Mouse (Mus musculus): Measurements from ENCODE around the gene Rasa1. TPM values are rescaled to one million over a fixed set of nuclear protein-coding genes. Genes with fewer than 3 reads are reported as not detected.
A peak's percentile ranks its signal among the peaks of the same experiment; 100 is the strongest.

The Rasa1 gene
- polyA plus RNA-seq, 1 experiment from 2014 or later: 77.1 TPM

GRCm38 (mm10) chr13:85238760-85239159 lies 50.2 kb downstream of the Rasa1 start:
- Histone ChIP-seq H3K4me1 (replicated peaks) (no peaks in the 10 kb centered on the region), H3K4me3 (replicated peaks) (no peak overlapping the region), H3K9me3 (no peaks in the 10 kb centered on the region), H3K27me3 (no peaks in the 10 kb centered on the region), H3K36me3 (peaks cover 20% of the 10 kb centered on the region), H3K9ac (replicated peaks) (no peak overlapping the region), H3K4me2 (replicated peaks) (no peak overlapping the region), H3K27ac (no peak overlapping the region)
- ATAC-seq: no peak
- 93% methylated on average over 7 of the region's 7 CpGs for WGBS

GRCm38 (mm10) chr13:85218656-85219055 lies 70.3 kb downstream of the Rasa1 start:
- no peak for ATAC-seq
- H3K4me1 ChIP-seq (replicated peaks): no peaks in the 10 kb centered on the region
- H3K9ac ChIP-seq (replicated peaks): no peak overlapping the region
- H3K27ac ChIP-seq: no peak overlapping the region
- H3K36me3 ChIP-seq: peaks cover 34% of the 10 kb centered on the region
- H3K4me3 ChIP-seq (replicated peaks): no peak overlapping the region
- no peaks in the 10 kb centered on the region for H3K27me3 ChIP-seq
- no peaks in the 10 kb centered on the region for H3K9me3 ChIP-seq
- no peak overlapping the region for H3K4me2 ChIP-seq (replicated peaks)
- 81% methylated on average over 4 of the region's 4 CpGs for WGBS

GRCm38 (mm10) chr13:85210353-85210752 lies 78.6 kb downstream of the Rasa1 start:
- WGBS: 84% methylated on average over 1 of the region's 1 CpGs
- H3K4me2 ChIP-seq (replicated peaks): no peak overlapping the region
- H3K9me3 ChIP-seq: no peaks in the 10 kb centered on the region
- H3K4me3 ChIP-seq (replicated peaks): no peak overlapping the region
- no peaks in the 10 kb centered on the region for H3K27me3 ChIP-seq
- ATAC-seq: no peak
- H3K9ac ChIP-seq (replicated peaks): no peak overlapping the region
- H3K36me3 ChIP-seq: peaks cover 19% of the 10 kb centered on the region
- H3K27ac ChIP-seq: no peak overlapping the region
- H3K4me1 ChIP-seq (replicated peaks): no peaks in the 10 kb centered on the region

- peaks cover 23% of the 10 kb centered on the region for H3K36me3 ChIP-seq
- 97% methylated on average over 6 of the region's 6 CpGs for WGBS
- H3K9me3 ChIP-seq: no peaks in the 10 kb centered on the region
- no peak overlapping the region for H3K4me2 ChIP-seq (replicated peaks)
- H3K4me3 ChIP-seq (replicated peaks): no peak overlapping the region
- H3K4me1 ChIP-seq (replicated peaks): no peaks in the 10 kb centered on the region
- no peaks in the 10 kb centered on the region for H3K27me3 ChIP-seq
- no peak overlapping the region for H3K9ac ChIP-seq (replicated peaks)
- H3K27ac ChIP-seq: no peak overlapping the region
- ATAC-seq: no peak
Measured at GRCm38 (mm10) chr13:85208656-85209055, 80.3 kb downstream of the Rasa1 start.

GRCm38 (mm10) chr13:85207493-85207892 lies 81.4 kb downstream of the Rasa1 start:
- H3K9ac ChIP-seq (replicated peaks): no peak overlapping the region
- H3K4me2 ChIP-seq (replicated peaks): no peak overlapping the region
- H3K36me3 ChIP-seq: peaks cover 27% of the 10 kb centered on the region
- no peak overlapping the region for H3K4me3 ChIP-seq (replicated peaks)
- no peak for ATAC-seq
- no peak overlapping the region for H3K27ac ChIP-seq
- WGBS: 76% methylated on average over 2 of the region's 2 CpGs
- no peaks in the 10 kb centered on the region for H3K4me1 ChIP-seq (replicated peaks)
- H3K9me3 ChIP-seq: no peaks in the 10 kb centered on the region
- H3K27me3 ChIP-seq: no peaks in the 10 kb centered on the region

GRCm38 (mm10) chr13:85191253-85191652 lies 97.7 kb downstream of the Rasa1 start:
- Histone ChIP-seq H3K27ac (no peak overlapping the region), H3K9me3 (no peaks in the 10 kb centered on the region), H3K4me1 (replicated peaks) (peaks cover 15% of the 10 kb centered on the region), H3K4me2 (replicated peaks) (no peak overlapping the region), H3K4me3 (replicated peaks) (no peak overlapping the region), H3K27me3 (no peaks in the 10 kb centered on the region), H3K36me3 (peaks cover 27% of the 10 kb centered on the region), H3K9ac (replicated peaks) (no peak overlapping the region)
- 97% methylated on average over 2 of the region's 2 CpGs for WGBS
- no peak for ATAC-seq

GRCm38 (mm10) chr13:85189644-85190121 lies 99.2 kb downstream of the Rasa1 start:
- peak; percentile 94 for ATAC-seq
- WGBS: under 1% methylated on average over 17 of the region's 17 CpGs
- peaks cover 27% of the 10 kb centered on the region for H3K36me3 ChIP-seq

GRCm38 (mm10) chr13:85188903-85189643 lies 99.9 kb downstream of the Rasa1 start, which contains the start of gene Ccnh:
Gene Ccnh (plus strand): TSS chr13:85189408.
- Histone ChIP-seq H3K27me3 (no peaks in the 10 kb centered on the region), H3K9ac (replicated peaks) (peak within 1 kb of the TSS; percentile 90), H3K4me3 (replicated peaks) (peak within 1 kb of the TSS; percentile 79), H3K36me3 (peaks cover 24% of the 10 kb centered on the region), H3K4me1 (replicated peaks) (peaks cover 15% of the 10 kb centered on the region), H3K9me3 (no peaks in the 10 kb centered on the region), H3K4me2 (replicated peaks) (peak within 1 kb of the TSS; percentile 77), H3K27ac (peak within 1 kb of the TSS; percentile 90)
- peak; percentile 97 for ATAC-seq
- WGBS: 2% methylated on average over 44 of the region's 44 CpGs

More at GRCm38 (mm10) chr13:85189644-85190121, 99.2 kb downstream of the Rasa1 start:
- peak overlapping the region; percentile 79 for H3K4me3 ChIP-seq (replicated peaks)
- H3K9me3 ChIP-seq: no peaks in the 10 kb centered on the region
- H3K27me3 ChIP-seq: no peaks in the 10 kb centered on the region
- H3K4me2 ChIP-seq (replicated peaks): peak overlapping the region; percentile 77
- H3K4me1 ChIP-seq (replicated peaks): peaks cover 15% of the 10 kb centered on the region
- peak overlapping the region; percentile 90 for H3K9ac ChIP-seq (replicated peaks)
- H3K27ac ChIP-seq: peak overlapping the region; percentile 90

Other genes with a start within 250 kb of the Rasa1 start
- gene Ccnh, start 99.7 kb downstream of the Rasa1 start, polyA plus RNA-seq (2015; fragmentation: Nextera tagmentation; extraction: Ambion mirVana): 103 and 107 TPM in 2 replicates